Mouse (Mus musculus) urinary bladder, postnatal 14 days (tissue): ENCODE results near the gene Zfp941.

Experiments used
- DNase-seq: peaks from one replicate; pipeline ENCODE4 v3.0.0; 2021; ENCODE audit warnings: low spot score

The Zfp941 gene

GRCm38 (mm10) chr7:140821653-140822329 is at the start of gene Zfp941:
TSS of gene Zfp941 (minus strand) at chr7:140822178.
- no peak for DNase-seq

- no peak for DNase-seq
Observed at GRCm38 (mm10) chr7:140864761-140865160, 42.8 kb upstream of the Zfp941 start.

GRCm38 (mm10) chr7:140860728-140861127 is 38.8 kb upstream of the Zfp941 start:
- DNase-seq = no peak

- no peak for DNase-seq
Observed at GRCm38 (mm10) chr7:140859997-140860396, 38.0 kb upstream of the Zfp941 start.

- no peak for DNase-seq
Observed at GRCm38 (mm10) chr7:140858746-140859145, 36.8 kb upstream of the Zfp941 start.

GRCm38 (mm10) chr7:140857550-140858505 is 35.9 kb upstream of the Zfp941 start, which contains the start of gene Bet1l:
TSS of gene Bet1l (minus strand) at chr7:140857577.
- DNase-seq = no peak

- peak; percentile 93 for DNase-seq
Observed at GRCm38 (mm10) chr7:140856785-140857549, 35.0 kb upstream of the Zfp941 start, which contains the start of gene Ric8a. TSS of gene Ric8a (plus strand) at chr7:140856957.

GRCm38 (mm10) chr7:140855860-140856784 is 34.1 kb upstream of the Zfp941 start, which contains the start of gene Gm45785:
TSS of gene Gm45785 (minus strand) at chr7:140856331.
- peak; percentile 87 for DNase-seq

GRCm38 (mm10) chr7:140855181-140855580 is 33.2 kb upstream of the Zfp941 start:
- DNase-seq = no peak

- DNase-seq = no peak
Observed at GRCm38 (mm10) chr7:140854483-140854882, 32.5 kb upstream of the Zfp941 start.

- no peak for DNase-seq
Observed at GRCm38 (mm10) chr7:140853386-140853785, 31.4 kb upstream of the Zfp941 start.

GRCm38 (mm10) chr7:140851916-140852315 is 29.9 kb upstream of the Zfp941 start:
- no peak for DNase-seq

GRCm38 (mm10) chr7:140848591-140848990 is 26.6 kb upstream of the Zfp941 start:
- DNase-seq = no peak

GRCm38 (mm10) chr7:140847755-140848580 is 26.0 kb upstream of the Zfp941 start, which contains the start of gene Odf3:
TSS of gene Odf3 (plus strand) at chr7:140847805.
- peak; percentile 43 for DNase-seq

- DNase-seq = no peak
Observed at GRCm38 (mm10) chr7:140846676-140847075, 24.7 kb upstream of the Zfp941 start.

GRCm38 (mm10) chr7:140845683-140846082 is 23.7 kb upstream of the Zfp941 start:
- DNase-seq = no peak

- DNase-seq = peak; percentile 94
Observed at GRCm38 (mm10) chr7:140844905-140845665, 23.1 kb upstream of the Zfp941 start, which contains the start of gene Scgb1c1. TSS of gene Scgb1c1 (plus strand) at chr7:140845547.

GRCm38 (mm10) chr7:140843806-140844205 is 21.8 kb upstream of the Zfp941 start:
- DNase-seq = no peak
